16 mouse cellular contexts compared by ENCODE assay signal in genomic region chr7:68024625-68025024, GRCm38 (mm10).
DNase-seq lines count a peak whose midpoint lies in the region; ATAC-seq lines count a peak whose summit lies in the region.
"Had no signal": no experiment of that assay in that cellular context is flagged by ENCODE, and none has a peak within 500 bp of the region (broad histone marks: within the 10 kb centered on the region; RNA-seq: fewer than 3 reads in every experiment).

No protein-coding gene starts in this region.

- no peaks in the 10 kb centered on the region; the same call in 1 of the 2 replicates for H3K9me3 ChIP-seq in kidney, embryonic 16.5 days (ENCODE audit: low read length)
- H3K9me3 ChIP-seq: heart, embryonic 13.5 days; hindbrain, embryonic 15.5 days; limb, embryonic 12.5 days had no signal

- peaks cover 73% of the 10 kb centered on the region for H3K4me1 ChIP-seq in kidney, embryonic 16.5 days (ENCODE audit: insufficient read depth, low read length)

- WGBS in kidney, embryonic 16.5 days: 71% methylated on average over 4 of the region's 4 CpGs

- H3K9ac ChIP-seq in kidney, embryonic 16.5 days (replicated peaks; ENCODE audit: low read length): no peak overlapping the region
- H3K9ac ChIP-seq: forebrain, postnatal 0 days; heart, embryonic 13.5 days; hindbrain, embryonic 15.5 days; limb, embryonic 12.5 days; liver, postnatal 0 days had no signal

- DNase-seq in adrenal gland, postnatal 14 days: peak; percentile 59
- DNase-seq in adrenal gland, adult (ENCODE audit: inconsistent age in 2 of 2, low spot score in 1 of 2): no peak
- DNase-seq in kidney, adult 11 months: peak; percentile 84
- peak; percentile 76 for DNase-seq in Muller cell, postnatal 12 days (ENCODE audit: inconsistent ontology term)
- DNase-seq in kidney, postnatal 14 days: peak; percentile 84
- no peak for DNase-seq in testis, postnatal 14 days (ENCODE audit: low spot score)
- no peak for DNase-seq in cerebellum, postnatal 14 days
- DNase-seq: cerebellum, adult 11 months; forebrain, postnatal 0 days; gastrocnemius, postnatal 25 days; liver, postnatal 0 days had no signal

- ATAC-seq in kidney, embryonic 16.5 days (ENCODE audit: low FRiP score, low TSS enrichment): no peak
- ATAC-seq: forebrain, postnatal 0 days; liver, postnatal 0 days had no signal

- H3K27me3 ChIP-seq in kidney, embryonic 16.5 days (ENCODE audit: insufficient read depth, low read length): no peaks in the 10 kb centered on the region
- H3K27me3 ChIP-seq: heart, embryonic 13.5 days; hindbrain, embryonic 15.5 days; limb, embryonic 12.5 days had no signal

- no peak overlapping the region for H3K4me2 ChIP-seq in kidney, embryonic 16.5 days (replicated peaks; ENCODE audit: low read depth, low read length)
- H3K4me2 ChIP-seq: heart, embryonic 13.5 days; hindbrain, embryonic 15.5 days; limb, embryonic 12.5 days had no signal

- peaks cover 8% of the 10 kb centered on the region; the same call in 1 of the 2 replicates for H3K36me3 ChIP-seq in kidney, embryonic 16.5 days (ENCODE audit: insufficient read depth, low read length)
- H3K36me3 ChIP-seq: hindbrain, embryonic 15.5 days had no signal

- H3K4me3 ChIP-seq in kidney, embryonic 16.5 days (ENCODE audit: low read length): no peak overlapping the region
- H3K4me3 ChIP-seq: heart, embryonic 13.5 days; hindbrain, embryonic 15.5 days; left cerebral cortex, adult 2 months; limb, embryonic 12.5 days had no signal

- no peak overlapping the region for H3K27ac ChIP-seq in kidney, embryonic 16.5 days (ENCODE audit: low read length)
- H3K27ac ChIP-seq: heart, embryonic 13.5 days; left cerebral cortex, adult 2 months; limb, embryonic 12.5 days had no signal

Comparison
In these comparisons a context has a peak if more than half of its experiments do, and no peak if none do; other contexts are left out.
1. DNase-seq: peak in adrenal gland, postnatal 14 days (single experiment), kidney, adult 11 months (single experiment), Muller cell, postnatal 12 days (single experiment) and kidney, postnatal 14 days (single experiment); none in adrenal gland, adult (0 of 2), testis, postnatal 14 days (single experiment) and cerebellum, postnatal 14 days (0 of 2).